Mouse (Mus musculus) liver, postnatal 0 days (tissue): ENCODE measurements at regions not wholly inside any gene's neighbourhood (a gene's known extent, or its start where the extent isn't known, plus 50 kb on each side); places are given as distances from the start of the nearest gene placed in this dataset.

ENCODE experiments used
- CTCF ChIP-seq: sonication (generic); IDR thresholded peaks from 2 replicates; pipeline ENCODE4 v1.5.1; 2016; ENCODE audit warnings: antibody characterized with exemption, low read depth
- EP300 ChIP-seq: IDR thresholded peaks from 2 replicates; pipeline ENCODE4 v1.6.1; 2016; ENCODE audit warnings: antibody characterized with exemption, low read depth, mild to moderate bottlenecking

GRCm38 (mm10) chr9:25795142-25795910 lies 314.0 kb downstream of the Eepd1 start:
- TF ChIP-seq EP300 (no peak), CTCF (no peak)
